Mouse (Mus musculus) liver, embryonic 14.5 days (tissue): ENCODE results near the gene Mmel1. TPM values are rescaled to one million over a fixed set of nuclear protein-coding genes. Genes with fewer than 3 reads are reported as not detected.
A peak's percentile ranks its signal among the peaks of the same experiment; 100 is the strongest.

Source experiments
- ATAC-seq: fragments of 200-750 bp; cut with Nextera tagmentation; 2 replicates; pipeline ENCODE4 v1.8.0; 2017; ENCODE audit warnings: moderate number of reproducible peaks, mild to moderate bottlenecking, moderate library complexity; ENCODE audit not compliant: insufficient read depth
- DNase-seq, 3 experiments: peaks; one replicate each; pipeline ENCODE4 v3.0.0-alpha.2; 2012 to 2013; ENCODE audit warnings: low read depth in 3 of 3, low spot score in 3 of 3
- H3K27ac ChIP-seq: fragments of 300-500 bp; sonication (generic); 2 replicates; pipeline ENCODE4 v1.5.1; 2014; ENCODE audit warnings: moderate library complexity, mild to moderate bottlenecking, control low read depth, inconsistent platforms
- H3K27me3 ChIP-seq: fragments of 300-500 bp; sonication (generic); 2 replicates; pipeline ENCODE4 v1.6.1; 2014; ENCODE audit warnings: mild to moderate bottlenecking, low read length, moderate library complexity; ENCODE audit not compliant: control insufficient read depth, insufficient read depth
- H3K36me3 ChIP-seq: fragments of 300-500 bp; sonication (generic); replicated peaks from 2 replicates; pipeline ENCODE4 v1.6.1; 2014; ENCODE audit warnings: low read depth; ENCODE audit not compliant: control insufficient read depth, insufficient read depth
- H3K4me1 ChIP-seq, 2 experiments: fragments of 200-500 bp in 1 of 2; fragments of 300-500 bp in 1 of 2; sonication (generic) in 1 of 2; replicated peaks; 2 replicates each; pipeline ENCODE4 v1.6.1; 2012 to 2014; ENCODE audit warnings: antibody characterized with exemption in 1 of 2, inconsistent platforms in 1 of 2, low read length in 1 of 2; ENCODE audit not compliant: control insufficient read depth in 2 of 2, insufficient read depth in 2 of 2
- H3K4me2 ChIP-seq: fragments of 300-500 bp; sonication (generic); 2 replicates; pipeline ENCODE4 v1.6.1; 2014; ENCODE audit warnings: low read depth, mild to moderate bottlenecking, control low read depth, moderate library complexity
- H3K4me3 ChIP-seq, 2 experiments: fragments of 200-500 bp in 1 of 2; fragments of 300-500 bp in 1 of 2; sonication (generic) in 1 of 2; 2 replicates each; pipeline ENCODE4 v1.5.1; 2012 to 2014; ENCODE audit warnings: low read depth in 2 of 2, low read length in 2 of 2, mild to moderate bottlenecking in 2 of 2, control low read depth in 1 of 2, inconsistent platforms in 1 of 2, moderate library complexity in 1 of 2; ENCODE audit not compliant: insufficient read depth in 1 of 2
- H3K9ac ChIP-seq: fragments of 300-500 bp; sonication (generic); replicated peaks from 2 replicates; pipeline ENCODE4 v1.6.1; 2014; ENCODE audit warnings: mild to moderate bottlenecking, control low read depth, moderate library complexity
- H3K9me3 ChIP-seq: fragments of 300-500 bp; sonication (generic); 2 replicates; pipeline ENCODE4 v1.6.1; 2016; ENCODE audit warnings: low read length, mixed read lengths; ENCODE audit not compliant: control insufficient read depth
- CTCF ChIP-seq: IDR thresholded peaks from 2 replicates; pipeline ENCODE4 v1.5.1; 2016; ENCODE audit warnings: antibody characterized with exemption, low read depth, control low read depth
- EP300 ChIP-seq: IDR thresholded peaks from 2 replicates; pipeline ENCODE4 v1.6.1; 2016; ENCODE audit warnings: antibody characterized with exemption, low read depth
- WGBS: fragments of 180-500 bp; shearing (Covaris S2); extraction: QIAGEN DNeasy Blood & Tissue Kit; methylation state at CpG from one replicate; pipeline ENCODE4 v1.1.7; 2014; ENCODE audit not compliant: insufficient replicate concordance; 5-methylcytosine and 5-hydroxymethylcytosine counted together
- polyA plus RNA-seq, 2 experiments: library from polyadenylated mRNA; depleted of rRNA in 1 of 2; stranded (reverse) in 1 of 2; unstranded in 1 of 2; fragments of >200 nt; fragmentation: Nextera tagmentation in 1 of 2; extraction: Ambion mirVana in 1 of 2; gene quantifications; 2 replicates each; pipeline versions ENCODE4 v1.2.1 to v1.2.3; 2012 to 2014

The Mmel1 gene
- polyA plus RNA-seq, 2 experiments: 2.4 to 2.7 TPM

- peaks cover 26% of the 10 kb centered on the region for H3K36me3 ChIP-seq
- H3K9me3 ChIP-seq: no peaks in the 10 kb centered on the region
- H3K27me3 ChIP-seq: no peaks in the 10 kb centered on the region
- H3K4me2 ChIP-seq: peak overlapping the region; percentile 76
- peak overlapping the region; percentile 98 for H3K27ac ChIP-seq
- H3K4me1 ChIP-seq: peaks cover 39 to 42% of the 10 kb centered on the region in 2 experiments
- DNase-seq: peak in 1 of 3 experiments; percentile 70
- 11% methylated on average over 12 of the region's 12 CpGs for WGBS
- peak overlapping the region; percentile 90 to 95 for H3K4me3 ChIP-seq
- TF ChIP-seq EP300 (0 out of 2 replicates have a peak, but pooled peaks have one; percentile 4), CTCF (no peak)
- ATAC-seq: peak; percentile 72
- H3K9ac ChIP-seq: peak overlapping the region; percentile 97
Measured at GRCm38 (mm10) chr4:154929088-154929660, 59.8 kb downstream of the Mmel1 start.

GRCm38 (mm10) chr4:154933306-154933907 lies 64.0 kb downstream of the Mmel1 start:
- H3K9ac ChIP-seq: no peak overlapping the region
- H3K4me3 ChIP-seq: no peak overlapping the region
- no peak overlapping the region for H3K27ac ChIP-seq
- TF ChIP-seq CTCF (no peak), EP300 (no peak)
- no peaks in the 10 kb centered on the region for H3K36me3 ChIP-seq
- H3K27me3 ChIP-seq: no peaks in the 10 kb centered on the region
- DNase-seq: no peak
- 60% methylated on average over 13 of the region's 13 CpGs for WGBS
- H3K4me1 ChIP-seq: peaks cover 20% of the 10 kb centered on the region in 2 experiments
- no peak overlapping the region for H3K4me2 ChIP-seq
- H3K9me3 ChIP-seq: no peaks in the 10 kb centered on the region
- ATAC-seq: no peak

- Histone ChIP-seq H3K9me3 (no peaks in the 10 kb centered on the region), H3K4me2 (no peak overlapping the region), H3K36me3 (no peaks in the 10 kb centered on the region), H3K27me3 (no peaks in the 10 kb centered on the region), H3K4me3 (no peak overlapping the region), H3K4me1 (peaks cover 6 to 7% of the 10 kb centered on the region in 2 experiments), H3K9ac (no peak overlapping the region), H3K27ac (no peak overlapping the region)
- 72% methylated on average over 2 of the region's 2 CpGs for WGBS
- TF ChIP-seq EP300 (no peak), CTCF (no peak)
- ATAC-seq: no peak
- DNase-seq: no peak
Measured at GRCm38 (mm10) chr4:154934800-154935199, 65.4 kb downstream of the Mmel1 start.

- H3K27me3 ChIP-seq: no peaks in the 10 kb centered on the region
- no peak overlapping the region for H3K4me3 ChIP-seq
- no peak overlapping the region for H3K4me2 ChIP-seq
- H3K9me3 ChIP-seq: no peaks in the 10 kb centered on the region
- H3K4me1 ChIP-seq: no peaks in the 10 kb centered on the region
- H3K27ac ChIP-seq: no peak overlapping the region
- no peak overlapping the region for H3K9ac ChIP-seq
- DNase-seq: no peak
- WGBS: 78% methylated on average over 7 of the region's 7 CpGs
- no peaks in the 10 kb centered on the region for H3K36me3 ChIP-seq
- TF ChIP-seq CTCF (peak; percentile 65), EP300 (no peak)
- ATAC-seq: no peak
Measured at GRCm38 (mm10) chr4:154935788-154936187, 66.4 kb downstream of the Mmel1 start.

- TF ChIP-seq CTCF (no peak), EP300 (no peak)
- no peak for ATAC-seq
- no peaks in the 10 kb centered on the region for H3K36me3 ChIP-seq
- no peak overlapping the region for H3K9ac ChIP-seq
- no peak overlapping the region for H3K4me2 ChIP-seq
- 57% methylated on average over 8 of the region's 8 CpGs for WGBS
- no peak overlapping the region for H3K27ac ChIP-seq
- H3K27me3 ChIP-seq: no peaks in the 10 kb centered on the region; the same call in 1 of the 2 replicates
- H3K9me3 ChIP-seq: no peaks in the 10 kb centered on the region
- no peak overlapping the region for H3K4me3 ChIP-seq
- H3K4me1 ChIP-seq: no peaks in the 10 kb centered on the region
- no peak for DNase-seq
Measured at GRCm38 (mm10) chr4:154936542-154937255, 67.3 kb downstream of the Mmel1 start.
